Mouse (Mus musculus) ovary, postnatal 10 days (tissue): ENCODE measurements around the gene Glra1.

ENCODE experiments used
- DNase-seq: peaks from one replicate; pipeline ENCODE4 v3.0.0; 2022; ENCODE audit warnings: low spot score

Glra1 gene

DNA sequence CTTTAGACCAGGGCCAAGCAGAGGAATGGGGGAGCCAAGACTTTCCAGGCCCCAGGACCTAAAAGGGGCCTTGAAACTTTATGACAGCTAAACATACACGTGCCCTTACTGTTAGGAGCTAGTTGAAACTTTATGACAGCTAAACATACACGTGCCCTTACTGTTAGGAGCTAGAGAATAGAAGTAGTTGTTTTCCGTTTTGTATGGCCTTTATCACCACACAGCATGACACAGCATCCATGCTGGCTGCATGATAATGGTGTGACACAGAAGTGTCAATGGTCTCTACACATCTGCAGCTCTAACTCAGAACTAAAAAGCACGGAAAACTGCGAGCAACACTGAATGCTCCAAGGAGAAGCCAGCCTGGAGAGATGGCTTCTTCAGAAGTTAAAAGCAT is 90.3 kb downstream of the Glra1 start:
- DNase-seq = no peak

DNA sequence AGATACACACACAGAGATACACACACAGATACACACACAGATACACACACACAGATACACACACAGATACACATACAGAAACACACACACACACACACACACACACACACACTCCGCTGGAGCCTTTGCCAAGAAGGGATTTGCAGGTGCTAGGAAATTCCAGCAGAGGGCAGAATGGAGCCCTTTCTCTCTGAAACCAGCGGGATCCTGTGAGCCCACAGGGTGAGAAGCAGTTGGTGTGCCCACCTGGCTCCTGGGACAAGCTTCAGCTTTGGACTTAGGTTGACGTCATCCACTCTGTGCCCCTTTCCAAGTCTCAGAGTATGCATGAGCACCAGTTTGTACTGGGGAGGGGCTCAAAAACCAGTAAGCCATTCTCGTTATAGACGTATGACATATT is 96.6 kb downstream of the Glra1 start:
- DNase-seq = no peak

- DNase-seq = no peak
These were observed 102.5 kb downstream of the Glra1 start for GRCm38 (mm10) chr11:55505485-55505884.

DNA sequence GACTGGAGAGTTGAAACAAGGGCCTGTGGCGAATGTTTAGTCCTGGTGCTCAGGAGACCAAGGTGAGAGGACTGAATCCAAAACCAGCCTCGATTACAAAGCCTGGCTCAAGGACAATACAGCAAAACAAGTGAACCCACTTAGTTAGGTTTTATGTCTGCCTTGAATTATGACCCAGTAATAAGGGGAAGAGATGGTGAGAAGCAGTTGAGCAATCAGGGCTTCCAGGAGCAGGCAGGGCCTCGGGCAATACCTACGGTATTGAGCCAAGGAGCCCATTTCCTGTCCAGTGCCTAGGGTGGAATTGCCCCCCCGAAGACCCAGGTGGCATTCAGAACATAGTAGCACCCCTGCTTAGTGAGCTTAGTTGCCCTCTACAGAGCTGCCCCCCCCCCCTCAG is 105.1 kb downstream of the Glra1 start:
- no peak for DNase-seq

- no peak for DNase-seq
These were observed 106.0 kb downstream of the Glra1 start for GRCm38 (mm10) chr11:55501955-55502531.

DNA sequence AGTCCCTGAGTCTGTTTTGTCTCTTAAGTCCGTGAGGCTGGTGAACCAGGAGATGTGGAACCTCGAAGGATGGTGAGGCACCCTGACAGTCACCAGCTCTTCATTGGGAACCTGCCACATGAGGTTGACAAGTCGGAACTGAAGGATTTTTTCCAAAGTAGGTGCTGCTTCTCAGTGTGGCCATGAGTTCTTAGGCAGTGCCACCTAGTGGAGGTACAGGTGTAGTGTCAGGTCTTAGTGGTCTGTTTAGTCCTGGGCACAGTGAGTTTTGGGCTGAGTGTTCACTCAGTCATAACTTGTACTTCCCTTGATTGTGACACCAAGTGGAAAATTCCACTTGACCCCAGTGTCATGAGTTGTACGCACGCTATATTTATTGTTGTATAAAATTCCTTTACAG is 110.1 kb downstream of the Glra1 start:
- DNase-seq = no peak

DNA sequence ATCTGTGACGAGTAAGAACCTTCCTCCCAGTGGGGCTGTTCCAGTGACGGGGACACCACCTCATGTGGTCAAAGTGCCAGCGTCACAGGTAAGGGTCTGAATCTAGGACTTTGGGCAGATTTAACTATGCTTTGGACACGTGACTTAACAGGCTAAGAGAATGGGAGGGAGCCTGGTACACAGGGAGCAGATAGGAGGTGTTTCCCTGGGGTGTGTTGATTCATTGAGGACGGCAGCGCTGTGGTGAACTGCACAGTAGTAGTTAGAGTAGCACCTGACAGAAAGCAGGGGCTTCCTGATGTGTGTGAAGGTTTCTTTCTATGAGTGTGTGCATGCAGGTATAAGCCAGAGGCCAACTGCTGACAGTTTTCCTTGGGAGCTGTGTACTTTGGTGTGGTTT is 111.8 kb downstream of the Glra1 start:
- DNase-seq = no peak

DNA sequence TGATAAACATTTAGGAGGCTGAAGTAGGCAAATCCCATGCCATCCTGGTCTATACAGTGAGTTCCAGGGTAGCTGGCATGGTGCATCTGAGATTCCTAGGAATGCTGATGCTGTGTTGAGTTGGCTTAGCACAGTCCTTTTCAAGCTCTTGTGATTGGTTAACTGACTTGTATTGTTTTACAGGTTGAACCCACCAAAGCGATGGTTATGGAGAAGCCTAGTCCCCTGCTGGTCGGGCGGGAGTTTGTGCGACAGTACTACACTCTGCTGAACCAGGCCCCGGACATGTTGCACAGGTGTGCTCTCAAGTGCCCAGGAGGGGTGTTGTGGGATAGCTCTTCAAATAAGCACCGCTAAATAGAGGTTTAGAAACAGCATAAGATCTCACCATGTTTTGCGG is 122.6 kb downstream of the Glra1 start:
- DNase-seq = no peak

GRCm38 (mm10) chr11:55473219-55473618 is 134.8 kb downstream of the Glra1 start:
- no peak for DNase-seq

GRCm38 (mm10) chr11:55471467-55471866 is 136.5 kb downstream of the Glra1 start:
- no peak for DNase-seq

DNA sequence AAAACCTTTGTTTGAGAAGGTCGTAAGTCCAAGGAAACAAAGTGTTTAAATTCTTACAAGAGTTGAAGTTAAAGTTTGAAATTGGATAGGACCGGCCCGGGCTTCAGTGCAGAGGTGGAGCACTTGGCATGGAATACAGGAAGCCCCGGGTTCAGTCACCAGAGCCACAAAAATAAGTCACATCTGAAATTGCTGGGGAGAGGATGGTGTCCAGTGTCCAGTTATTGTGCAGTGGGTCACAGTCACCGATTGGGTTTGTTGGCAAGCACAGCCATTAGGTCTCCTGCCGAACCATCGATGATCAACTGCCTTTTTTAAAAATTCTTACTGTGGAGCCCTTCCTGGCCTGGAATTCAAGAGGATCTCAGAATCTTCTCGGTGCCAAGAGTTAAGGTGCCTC is 137.2 kb downstream of the Glra1 start:
- DNase-seq = no peak

DNA sequence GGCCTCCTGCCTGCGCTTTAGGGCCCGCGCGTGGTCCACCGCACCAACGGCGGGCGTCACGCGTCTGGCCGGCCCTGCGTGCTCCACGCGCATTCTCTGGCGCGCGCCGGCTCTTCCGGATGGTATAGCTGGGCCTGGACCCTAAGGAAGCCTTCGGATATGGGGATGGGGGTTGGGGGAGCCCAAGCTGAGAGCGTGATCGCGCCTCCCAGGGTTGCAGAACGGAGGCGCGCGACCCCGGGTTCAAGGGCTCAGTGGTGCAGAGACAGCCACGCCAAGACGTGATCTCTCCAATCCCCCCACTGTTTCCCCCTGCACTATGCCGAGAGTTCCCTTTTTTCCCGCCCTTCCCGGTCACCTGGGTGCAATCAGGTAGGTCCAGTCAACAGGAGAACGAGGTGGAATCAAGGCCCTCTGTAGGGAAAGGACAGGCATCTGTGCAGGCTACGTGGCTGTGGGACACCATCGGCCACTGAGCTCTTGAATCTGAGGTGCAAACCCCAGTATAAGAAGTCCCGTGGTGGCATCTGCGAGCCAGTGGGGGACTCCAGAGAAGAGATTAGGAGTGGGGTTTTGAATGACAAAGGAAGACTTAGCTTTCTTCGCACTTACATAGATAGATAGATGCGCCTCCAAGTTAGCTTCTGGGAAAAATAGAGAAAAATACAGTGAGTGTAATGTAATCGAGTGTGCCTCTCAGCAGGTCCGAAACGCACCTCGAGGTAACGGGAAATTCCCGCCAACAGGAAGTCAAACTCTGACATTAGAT is 137.9 kb downstream of the Glra1 start:
- no peak for DNase-seq

DNA sequence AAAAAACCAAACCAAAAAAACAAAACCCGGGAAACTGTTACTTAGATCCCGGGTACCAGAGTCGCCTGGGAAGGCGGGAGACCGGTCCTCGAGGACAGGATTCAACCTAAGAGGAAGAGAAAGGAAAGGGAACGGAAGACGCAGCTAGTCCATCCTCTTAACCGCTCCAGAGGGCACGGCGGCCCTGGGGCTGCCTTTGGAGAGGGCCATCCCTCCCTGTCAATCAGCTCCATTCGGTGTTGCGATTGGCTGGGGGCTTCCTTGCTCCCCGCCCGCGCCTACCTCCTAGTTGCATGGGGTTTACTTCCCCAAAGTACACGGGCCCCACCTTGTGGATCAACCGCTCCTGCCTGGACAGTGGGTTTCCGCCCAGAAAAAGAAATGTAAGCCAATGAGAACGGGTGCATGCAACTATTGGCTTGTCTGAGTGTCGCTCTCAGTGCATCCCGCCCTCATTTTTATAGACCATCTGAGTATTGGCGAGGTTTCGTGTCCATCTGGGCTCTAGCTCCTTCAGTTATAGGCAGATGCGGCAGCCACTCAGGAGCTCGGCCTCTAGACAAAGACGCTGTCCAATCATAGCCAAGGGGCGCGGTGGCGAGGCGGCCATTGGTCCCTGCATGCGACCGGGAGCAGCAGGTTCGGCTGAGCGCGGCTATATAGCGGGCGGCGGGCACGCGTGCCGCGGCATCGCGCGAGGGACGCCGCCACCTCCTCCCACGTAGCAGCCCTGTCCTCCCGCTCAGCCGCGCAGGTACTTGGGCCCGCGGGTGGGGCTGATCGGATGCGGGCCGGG is 138.8 kb downstream of the Glra1 start, which contains the start of gene G3bp1:
TSS of gene G3bp1 (plus strand) at position 638 of the 796 bp plus-strand sequence.
- peak; percentile 94 for DNase-seq

- DNase-seq = no peak
These were observed 139.4 kb downstream of the Glra1 start for GRCm38 (mm10) chr11:55468611-55469047.

DNA sequence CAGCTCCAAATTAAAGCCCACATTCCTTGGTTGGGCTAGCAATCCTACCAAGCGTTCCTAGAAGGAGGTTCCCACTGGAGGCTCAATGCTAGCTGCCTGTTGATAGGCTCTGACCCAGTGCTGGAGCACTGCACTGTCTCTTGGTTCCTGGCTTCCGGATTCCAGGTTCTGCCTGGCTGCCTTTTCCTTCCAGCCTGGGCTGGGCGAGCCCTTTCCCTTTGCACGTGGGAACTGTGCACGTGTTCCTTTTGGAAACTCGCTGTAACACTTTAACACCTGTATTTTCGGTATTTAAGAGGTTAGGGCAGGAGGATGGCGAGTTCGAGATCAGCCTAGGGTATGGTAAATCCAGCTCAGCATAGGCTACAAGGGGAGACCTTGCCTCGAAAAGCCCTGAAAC is 140.0 kb downstream of the Glra1 start:
- no peak for DNase-seq

GRCm38 (mm10) chr11:55465177-55465576 is 142.8 kb downstream of the Glra1 start:
- DNase-seq = no peak

- DNase-seq = no peak
These were observed 143.3 kb downstream of the Glra1 start for GRCm38 (mm10) chr11:55464707-55465106.
